Mouse (Mus musculus): Measurements from ENCODE around the gene Atl2.

- TF ChIP-seq CTCF (IDR thresholded peaks at IDR 0.05) (no peak), EP300 (IDR thresholded peaks at IDR 0.05) (no peak)
Observed at GRCm38 (mm10) chr17:79932676-79933278, 36.9 kb upstream of the Atl2 start.
